Mouse (Mus musculus) ES-E14 (cell line): ENCODE results near the gene Zfp111.

ENCODE experiments used
- CHD2 ChIP-seq: IDR thresholded peaks from 2 replicates; pipeline ENCODE4 v1.6.1; 2014; ENCODE audit warnings: mild to moderate bottlenecking, low read depth, low read length, inconsistent platforms
- HCFC1 ChIP-seq: IDR thresholded peaks from 2 replicates; pipeline ENCODE4 v1.6.1; 2012; ENCODE audit warnings: low read length, inconsistent platforms, borderline replicate concordance; ENCODE audit not compliant: insufficient read depth
- ZC3H11A ChIP-seq: IDR thresholded peaks from 2 replicates; pipeline ENCODE4 v1.6.1; 2012; ENCODE audit warnings: low read depth, mild to moderate bottlenecking, inconsistent platforms, low read length, borderline replicate concordance
- ZNF384 ChIP-seq: IDR thresholded peaks from 2 replicates; pipeline ENCODE4 v1.6.1; 2012; ENCODE audit warnings: low read depth, low read length, inconsistent platforms

- TF ChIP-seq HCFC1 (peak; percentile 93), CHD2 (no peak), ZC3H11A (no peak), ZNF384 (no peak)
Measured at GRCm38 (mm10) chr7:24207488-24208261, 3.6 kb downstream of the Zfp111 start.
